Mouse (Mus musculus) hindlimb bud, embryonic 11.5 days (tissue): Measurements from ENCODE around the gene Abhd15.
A peak's percentile ranks its signal among the peaks of the same experiment; 100 is the strongest.

Experiments
- DNase-seq: peaks from one replicate; pipeline ENCODE4 v3.0.0-alpha.2; 2012; ENCODE audit warnings: low read depth, low spot score; ENCODE audit errors: extremely low spot score

Gene Abhd15

GRCm38 (mm10) chr11:77493512-77494343 is 21.2 kb upstream of the Abhd15 start, which contains the start of gene Git1:
Gene Git1, plus strand, starts transcription at chr11:77493562.
- DNase-seq, result no peak

- DNase-seq, result no peak
These were observed 20.6 kb upstream of the Abhd15 start for GRCm38 (mm10) chr11:77494344-77494676.

- no peak for DNase-seq
These were observed 20.1 kb upstream of the Abhd15 start for GRCm38 (mm10) chr11:77494782-77495181.

- no peak for DNase-seq
These were observed 19.4 kb upstream of the Abhd15 start for GRCm38 (mm10) chr11:77495507-77495906.

GRCm38 (mm10) chr11:77497341-77497756 is 17.6 kb upstream of the Abhd15 start:
- DNase-seq, result peak; percentile 73

- DNase-seq, result no peak
These were observed 17.1 kb upstream of the Abhd15 start for GRCm38 (mm10) chr11:77497851-77498250.

- no peak for DNase-seq
These were observed 16.4 kb upstream of the Abhd15 start for GRCm38 (mm10) chr11:77498261-77499139.

GRCm38 (mm10) chr11:77499354-77499753 is 15.6 kb upstream of the Abhd15 start:
- no peak for DNase-seq

GRCm38 (mm10) chr11:77500361-77501325 is 14.3 kb upstream of the Abhd15 start:
- DNase-seq, result no peak

- DNase-seq, result no peak
These were observed 13.5 kb upstream of the Abhd15 start for GRCm38 (mm10) chr11:77501392-77501791.

- DNase-seq, result no peak
These were observed 12.9 kb upstream of the Abhd15 start for GRCm38 (mm10) chr11:77501971-77502370.

GRCm38 (mm10) chr11:77502481-77502880 is 12.4 kb upstream of the Abhd15 start:
- DNase-seq, result no peak

- DNase-seq, result no peak
These were observed 11.4 kb upstream of the Abhd15 start for GRCm38 (mm10) chr11:77503511-77503910.

- no peak for DNase-seq
These were observed 10.5 kb upstream of the Abhd15 start for GRCm38 (mm10) chr11:77504377-77504776.

GRCm38 (mm10) chr11:77505291-77505980 is 9.5 kb upstream of the Abhd15 start:
- DNase-seq, result no peak

- DNase-seq, result no peak
These were observed 8.6 kb upstream of the Abhd15 start for GRCm38 (mm10) chr11:77506273-77506672.

GRCm38 (mm10) chr11:77506941-77507340 is 8.0 kb upstream of the Abhd15 start:
- no peak for DNase-seq

GRCm38 (mm10) chr11:77507426-77507825 is 7.5 kb upstream of the Abhd15 start:
- DNase-seq, result no peak

GRCm38 (mm10) chr11:77508068-77509021 is 6.6 kb upstream of the Abhd15 start:
- DNase-seq, result no peak
